Mouse (Mus musculus) heart, adult 2 months (tissue): ENCODE data around the gene Dsp.
A peak's percentile ranks its signal among the peaks of the same experiment; 100 is the strongest.

ENCODE experiments used
- CTCF ChIP-seq: fragments of 200-600 bp; IDR thresholded peaks from 2 replicates; pipeline ENCODE4 v1.8.1; 2022; ENCODE audit warnings: antibody characterized with exemption, mild to moderate bottlenecking, moderate library complexity
- EP300 ChIP-seq: fragments of 200-500 bp; IDR thresholded peaks from 2 replicates; pipeline ENCODE4 v1.6.1; 2011; ENCODE audit warnings: low read depth, low read length, control low read depth; ENCODE audit not compliant: insufficient read depth
- POLR2A ChIP-seq: fragments of 200-500 bp; IDR thresholded peaks from 2 replicates; pipeline ENCODE4 v1.6.1; 2011; ENCODE audit warnings: mild to moderate bottlenecking, low read depth, low read length, control low read depth; ENCODE audit not compliant: insufficient read depth

DNA sequence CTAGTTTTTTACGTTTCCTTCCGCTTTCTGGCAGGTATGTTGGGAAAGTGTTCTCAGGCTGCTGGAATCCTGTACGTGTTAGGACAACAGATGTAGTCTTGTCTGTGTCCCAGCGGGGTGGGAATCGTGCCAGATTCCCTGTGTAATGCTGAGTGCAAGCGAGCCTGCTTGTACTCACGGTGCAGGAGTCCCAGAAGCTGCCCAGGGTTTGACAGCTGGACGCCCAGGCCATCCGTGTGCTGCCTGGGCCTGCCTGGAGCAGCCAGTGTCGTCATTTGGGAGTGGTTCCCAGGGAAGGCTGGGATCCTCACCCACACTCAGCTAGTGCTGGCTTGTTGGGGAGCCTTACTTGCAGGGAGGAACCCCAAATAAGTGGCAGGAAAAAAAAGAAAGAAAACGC lies 11.6 kb downstream of the Dsp start:
- no peak for TF ChIP-seq CTCF
- TF ChIP-seq POLR2A, result peak; percentile 40; the same call in 1 of the 2 replicates
- peak; percentile 80 for TF ChIP-seq EP300
